Comparison of ENCODE assay signal across 24 mouse cellular contexts in genomic region chr6:82376144-82376543, GRCm38 (mm10). TPM values are rescaled to one million over a fixed set of nuclear protein-coding genes. Genes with fewer than 3 reads are reported as not detected.
DNase-seq lines count a peak whose midpoint lies in the region; ATAC-seq and TF ChIP-seq lines count a peak whose summit lies in the region.
"Had no signal": no experiment of that assay in that cellular context is flagged by ENCODE, and none has a peak within 500 bp of the region (broad histone marks: within the 10 kb centered on the region; RNA-seq: fewer than 3 reads in every experiment).

No protein-coding gene starts in this region.

- no peak overlapping the region for H3K4me3 ChIP-seq in forebrain, postnatal 0 days (ENCODE audit: low read depth, low read length)
- no peak overlapping the region for H3K4me3 ChIP-seq in forebrain, embryonic 15.5 days

- H3K9me3 ChIP-seq in forebrain, postnatal 0 days (ENCODE audit: low read length): no peaks in the 10 kb centered on the region
- H3K9me3 ChIP-seq in forebrain, embryonic 15.5 days: no peaks in the 10 kb centered on the region

- no peak overlapping the region for H3K4me2 ChIP-seq in forebrain, postnatal 0 days (ENCODE audit: low read depth)
- no peak overlapping the region for H3K4me2 ChIP-seq in forebrain, embryonic 15.5 days (replicated peaks)

- no peaks in the 10 kb centered on the region for H3K36me3 ChIP-seq in forebrain, postnatal 0 days (ENCODE audit: insufficient read depth)
- H3K36me3 ChIP-seq in forebrain, embryonic 15.5 days: no peaks in the 10 kb centered on the region
- H3K36me3 ChIP-seq: G1E had no signal

- H3K27me3 ChIP-seq in forebrain, postnatal 0 days (ENCODE audit: insufficient read depth, low read length): no peaks in the 10 kb centered on the region
- H3K27me3 ChIP-seq in forebrain, embryonic 15.5 days: no peaks in the 10 kb centered on the region

- TF ChIP-seq CTCF in forebrain, postnatal 0 days (IDR thresholded peaks at IDR 0.05; ENCODE audit: low read depth): no peak

- no peak for DNase-seq in cerebellum, adult 9-10 months
- peak; percentile 5 for DNase-seq in forebrain, postnatal 0 days
- DNase-seq: adrenal gland, adult 2 months; adrenal gland, adult 8-10 months; adrenal gland, postnatal 10 days; adrenal gland, postnatal 14 days; adrenal gland, postnatal 25 days; adrenal gland, postnatal 36 days; B cell, adult 2 months; cerebellum, adult 11 months; cerebellum, adult 11-12 months; cerebellum, adult 18-20 months; cerebellum, adult 2 months had no signal

- 0 out of 2 replicates have a peak, but pooled peaks have one; percentile 52 for ATAC-seq in cerebellum, adult (ENCODE audit: insufficient number of reproducible peaks, low FRiP score, low TSS enrichment)
- ATAC-seq in forebrain, postnatal 0 days: peak; percentile 67
- no peak for ATAC-seq in forebrain, embryonic 15.5 days (replicated peaks)
- ATAC-seq: activated CD4-positive, CD25-positive, alpha-beta regulatory T cell, adult 4 months; CD4-positive, CD25-positive, alpha-beta regulatory T cell, adult 4 months; Patski had no signal

- no peaks in the 10 kb centered on the region for H3K4me1 ChIP-seq in forebrain, postnatal 0 days (ENCODE audit: insufficient read depth)
- no peaks in the 10 kb centered on the region for H3K4me1 ChIP-seq in forebrain, embryonic 15.5 days

- no peak overlapping the region for H3K27ac ChIP-seq in forebrain, postnatal 0 days (ENCODE audit: low read depth, low read length)
- H3K27ac ChIP-seq in forebrain, embryonic 15.5 days (replicated peaks): no peak overlapping the region

- 71% methylated on average over 3 of the region's 3 CpGs for WGBS in forebrain, postnatal 0 days
- WGBS in forebrain, embryonic 15.5 days: 73% methylated on average over 3 of the region's 3 CpGs

- H3K9ac ChIP-seq in forebrain, postnatal 0 days: no peak overlapping the region
- H3K9ac ChIP-seq in forebrain, embryonic 15.5 days (replicated peaks): no peak overlapping the region

RNA-seq across cellular contexts. Expression of gene Tacr1, which starts 26.0 kb away (rescaled TPM):
- 3.5 and 3.8 TPM in 2 replicates for total RNA-seq in forebrain, postnatal 0 days (2014; rRNA removed)
- 1.2 and 2.2 TPM in 2 replicates for polyA plus RNA-seq in forebrain, postnatal 0 days (2015; fragmentation: Nextera tagmentation; extraction: Ambion mirVana)
- 1.1 and 1.2 TPM in 2 replicates for polyA plus RNA-seq in forebrain, embryonic 15.5 days (2015; fragmentation: Nextera tagmentation; extraction: Ambion mirVana)
- total RNA-seq: adrenal gland, adult 18-20 months; adrenal gland, adult 2 months; adrenal gland, adult 8-10 months; adrenal gland, postnatal 14 days; adrenal gland, postnatal 36 days; CH12.LX; ES-E14; MEL had no signal
- polyA plus RNA-seq: activated CD4-positive, CD25-positive, alpha-beta regulatory T cell, adult 4 months; adrenal gland, adult 2 months; C2C12; CD4-positive, CD25-positive, alpha-beta regulatory T cell, adult 4 months; G1E had no signal
